Mouse (Mus musculus) CD8-positive naive resting alpha-beta T cell, adult 57 days (primary cell): ENCODE results near the gene Fdx1l. TPM values are rescaled to one million over a fixed set of nuclear protein-coding genes. Genes with fewer than 3 reads are reported as not detected.

Experiments used
- total RNA-seq: library from RNA; stranded (reverse); gene quantifications from one replicate; pipeline ENCODE4 v1.2.4, GENCODE M21; 2023

Gene Fdx1l
- total RNA-seq: 25.2 TPM

GRCm38 (mm10) chr9:21073044-21073840, at the start of gene Fdx1l, which contains the start of gene Gm49373:
Fdx1l (minus strand) TSS chr9:21073614.
Gm49373 (minus strand) TSS chr9:21073096.

GRCm38 (mm10) chr9:21091707-21092320, 18.4 kb upstream of the Fdx1l start, which contains the start of the genes Gm38431 and Raver1:
Gm38431 (minus strand) TSS chr9:21091997.
Raver1 (minus strand) TSS chr9:21092008.

GRCm38 (mm10) chr9:21067006-21067684, 6.3 kb downstream of the Fdx1l start, which contains the start of gene Zglp1:
Zglp1 (minus strand) TSS chr9:21067093.

GRCm38 (mm10) chr9:21031896-21032351, 41.5 kb downstream of the Fdx1l start, which contains the start of gene Icam5:
Icam5 (plus strand) TSS chr9:21032073.

GRCm38 (mm10) chr9:21029291-21030054, 43.9 kb downstream of the Fdx1l start, which contains the start of gene Icam4:
Icam4 (plus strand) TSS chr9:21029373.

Other genes starting within 250 kb of the Fdx1l start
- gene A230050P20Rik, start 205.0 kb downstream of the Fdx1l start, total RNA-seq: 72.1 TPM
- 2.3 TPM for gene Angptl6, start 193.9 kb downstream of the Fdx1l start, total RNA-seq
- gene Ppan, start 185.4 kb downstream of the Fdx1l start, total RNA-seq: 90.6 TPM
- gene Eif3g, start 175.0 kb downstream of the Fdx1l start, total RNA-seq: 177 TPM
- 90.9 TPM for gene Dnmt1, start 113.7 kb downstream of the Fdx1l start, total RNA-seq
- 2.6 TPM for gene S1pr2, start 96.8 kb downstream of the Fdx1l start, total RNA-seq
- 41.4 TPM for gene Mrpl4, start 70.9 kb downstream of the Fdx1l start, total RNA-seq
- gene Icam1, start 57.6 kb downstream of the Fdx1l start, total RNA-seq: 44.3 TPM
- 0.92 TPM for gene Icam4, start 44.2 kb downstream of the Fdx1l start, total RNA-seq
- 0.21 TPM for gene Icam5, start 41.5 kb downstream of the Fdx1l start, total RNA-seq
- not detected for gene Zglp1, start 6.5 kb downstream of the Fdx1l start, total RNA-seq
- 1.7 TPM for gene Gm49373, start 518 bp downstream of the Fdx1l start, total RNA-seq
- gene Gm38431, start 18.4 kb upstream of the Fdx1l start, total RNA-seq: 12.2 TPM
- 107 TPM for gene Raver1, start 18.4 kb upstream of the Fdx1l start, total RNA-seq
- 48.3 TPM for gene Tyk2, start 57.6 kb upstream of the Fdx1l start, total RNA-seq
- 131 TPM for gene Cdc37, start 76.4 kb upstream of the Fdx1l start, total RNA-seq
- 0.92 TPM for gene Pde4a, start 92.1 kb upstream of the Fdx1l start, total RNA-seq
- 37.0 TPM for gene Keap1, start 165.7 kb upstream of the Fdx1l start, total RNA-seq
- not detected for gene S1pr5, start 174.8 kb upstream of the Fdx1l start, total RNA-seq
- gene Atg4d, start 191.7 kb upstream of the Fdx1l start, total RNA-seq: 56.6 TPM
- gene Kri1, start 214.4 kb upstream of the Fdx1l start, total RNA-seq: 126 TPM
- 54.8 TPM for gene Cdkn2d, start 217.8 kb upstream of the Fdx1l start, total RNA-seq
- gene Ap1m2, start 238.7 kb upstream of the Fdx1l start, total RNA-seq: 4.0 TPM
- gene Slc44a2, start 247.1 kb upstream of the Fdx1l start, total RNA-seq: 390 TPM